Mouse (Mus musculus) embryo, embryonic 11.5 days (tissue): ENCODE results near the gene Grid1.

Experiments used
- DNase-seq: peaks from one replicate; pipeline ENCODE4 v3.0.0-alpha.2; 2012; ENCODE audit warnings: low read depth, low spot score

Grid1 gene

DNA sequence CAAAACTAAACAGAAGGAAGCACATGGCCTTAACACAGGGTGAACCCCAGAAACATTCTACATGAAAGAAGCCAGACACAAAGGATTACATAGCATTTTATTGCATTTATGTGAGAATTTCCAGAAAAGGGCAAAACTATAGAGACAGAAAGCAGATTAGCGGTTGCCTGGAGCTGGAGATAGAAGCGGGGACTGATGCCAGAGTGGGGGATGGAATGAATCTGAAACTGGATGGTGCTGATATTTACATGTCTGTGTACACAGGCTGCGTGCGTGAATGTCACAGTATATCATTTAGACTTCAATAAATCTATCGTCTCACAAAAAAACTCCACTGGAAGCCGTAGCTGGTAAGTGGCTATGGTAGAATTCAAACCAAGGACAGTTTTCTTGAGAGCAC lies 96.4 kb downstream of the Grid1 start:
- DNase-seq, result no peak

DNA sequence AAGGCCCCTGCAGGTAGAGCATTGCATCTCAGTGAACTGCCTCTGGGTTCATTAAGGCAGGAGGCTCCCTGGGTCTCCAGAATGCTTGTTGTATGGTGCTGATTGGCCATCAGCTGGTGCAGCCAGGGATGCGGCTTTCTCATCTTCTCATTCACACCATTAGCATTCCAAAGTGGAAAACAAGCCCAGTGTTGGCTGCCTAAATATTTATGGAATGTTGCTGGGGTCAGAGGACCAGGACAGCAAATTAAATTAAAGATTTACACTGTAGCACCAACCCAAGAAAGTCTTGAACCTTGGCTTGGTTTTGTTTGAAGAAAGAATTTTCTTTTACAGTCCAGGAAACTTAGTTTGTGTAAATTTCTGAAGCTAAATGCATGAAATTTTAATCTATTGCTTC lies 97.2 kb downstream of the Grid1 start:
- DNase-seq, result no peak

DNA sequence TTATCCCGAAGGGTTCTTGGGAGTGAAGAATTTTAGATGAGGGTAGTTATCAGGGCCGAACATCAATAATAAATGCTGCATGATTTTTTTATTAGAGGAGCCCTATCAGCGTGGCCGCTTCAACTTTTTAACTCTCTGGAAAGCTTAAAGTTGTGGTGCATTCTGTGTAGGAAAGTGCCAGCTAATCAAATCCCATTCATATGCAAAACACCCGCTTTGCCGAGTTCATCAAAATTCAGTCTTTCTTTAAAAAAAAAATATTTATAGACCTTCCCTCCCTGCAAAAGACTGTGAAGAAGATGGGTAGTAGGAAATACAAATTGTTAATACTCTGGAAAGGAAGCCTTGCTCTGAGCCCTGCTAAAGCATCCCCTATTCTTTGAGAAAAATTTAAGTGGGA lies 99.3 kb downstream of the Grid1 start:
- no peak for DNase-seq

DNA sequence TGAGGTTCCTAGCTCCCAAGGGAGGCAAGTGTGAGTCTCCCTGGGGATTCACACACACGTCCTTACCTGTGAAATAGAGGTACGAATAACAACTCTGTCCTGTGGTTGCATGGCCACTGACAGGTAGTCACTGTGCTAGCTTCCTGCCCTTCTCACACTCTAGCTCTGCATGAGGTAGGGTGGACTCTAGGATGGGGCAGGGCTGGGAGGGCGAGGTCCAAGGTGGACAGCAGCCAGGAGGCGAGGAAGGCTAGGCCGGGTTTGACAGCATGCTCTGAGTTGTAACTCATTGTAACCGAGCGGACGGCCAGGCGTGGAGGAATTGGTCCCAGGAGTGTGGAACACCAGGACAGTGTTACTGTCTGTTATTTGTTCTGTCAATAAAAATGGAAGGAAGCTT lies 101.4 kb downstream of the Grid1 start:
- no peak for DNase-seq

DNA sequence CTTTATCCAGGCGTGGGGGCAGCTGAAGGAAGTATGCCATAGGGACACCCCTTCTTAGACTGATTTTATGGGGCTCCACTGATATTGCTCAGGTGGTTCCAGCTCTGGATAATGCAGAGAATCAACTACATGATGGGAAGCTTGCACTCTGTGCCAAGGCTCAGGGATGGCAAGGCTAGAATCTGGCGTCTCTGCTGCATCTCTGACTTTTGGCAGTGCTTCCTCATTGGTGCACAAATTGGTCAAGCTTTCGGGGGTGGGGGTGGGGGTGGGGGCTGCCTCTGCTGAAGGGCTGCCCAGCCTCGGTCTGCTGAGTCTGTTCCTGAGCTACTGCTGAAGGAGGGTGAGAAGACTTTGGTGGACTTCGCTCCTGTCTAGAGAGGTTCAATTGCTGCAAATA lies 105.1 kb downstream of the Grid1 start:
- DNase-seq, result no peak

DNA sequence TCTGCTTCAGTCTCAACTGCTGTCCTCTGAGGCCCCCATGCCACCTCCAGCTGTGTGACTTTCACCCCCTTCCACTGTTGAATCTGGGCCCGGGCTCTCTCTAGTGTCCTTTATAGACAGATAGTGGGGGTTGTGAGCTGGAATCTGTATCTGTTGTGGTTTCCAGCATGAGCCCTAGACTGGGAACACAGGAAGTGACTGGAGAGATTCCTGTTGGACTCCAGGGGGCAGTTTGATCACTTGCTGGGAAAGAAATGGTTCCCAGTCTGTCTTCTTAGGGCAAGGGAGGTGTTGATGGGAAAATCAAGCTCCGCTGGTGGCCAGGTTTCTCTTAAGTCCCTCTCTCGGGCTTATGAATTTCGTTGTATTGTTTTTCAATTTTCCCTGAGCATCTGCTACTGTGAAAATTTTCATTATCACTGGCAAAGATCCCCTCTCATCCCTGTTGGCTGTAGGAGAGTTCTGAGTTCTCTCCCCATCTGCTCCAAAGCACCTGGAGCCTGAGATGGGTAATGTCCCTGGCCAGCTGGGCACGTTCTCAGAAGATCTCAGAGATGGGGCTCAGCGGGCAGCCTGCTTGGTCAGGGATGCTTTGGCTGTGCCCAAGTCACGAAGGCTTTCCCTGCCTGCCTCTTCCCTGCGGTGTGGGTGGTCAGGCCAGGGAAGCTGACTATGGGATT lies 110.3 kb downstream of the Grid1 start:
- no peak for DNase-seq

DNA sequence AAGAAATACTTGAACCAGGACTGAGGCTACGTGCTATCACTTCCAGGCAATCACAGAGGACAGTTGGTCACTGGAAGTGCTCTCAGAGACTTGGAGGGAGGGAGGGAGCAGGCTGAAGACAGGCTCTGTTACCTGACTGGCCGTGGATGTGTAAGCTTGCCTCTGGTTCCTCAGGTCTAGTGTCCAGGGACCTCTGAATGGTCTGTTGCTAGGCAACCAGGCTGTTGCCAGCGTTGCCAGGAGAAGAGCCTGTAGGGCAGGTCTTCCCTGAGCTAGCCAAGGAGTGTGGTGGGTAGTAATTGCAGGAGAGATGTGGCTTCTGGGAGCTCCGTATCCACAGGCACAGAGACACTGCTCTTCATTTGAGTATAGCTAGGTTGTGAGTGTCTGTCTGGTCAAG lies 113.3 kb downstream of the Grid1 start:
- no peak for DNase-seq

DNA sequence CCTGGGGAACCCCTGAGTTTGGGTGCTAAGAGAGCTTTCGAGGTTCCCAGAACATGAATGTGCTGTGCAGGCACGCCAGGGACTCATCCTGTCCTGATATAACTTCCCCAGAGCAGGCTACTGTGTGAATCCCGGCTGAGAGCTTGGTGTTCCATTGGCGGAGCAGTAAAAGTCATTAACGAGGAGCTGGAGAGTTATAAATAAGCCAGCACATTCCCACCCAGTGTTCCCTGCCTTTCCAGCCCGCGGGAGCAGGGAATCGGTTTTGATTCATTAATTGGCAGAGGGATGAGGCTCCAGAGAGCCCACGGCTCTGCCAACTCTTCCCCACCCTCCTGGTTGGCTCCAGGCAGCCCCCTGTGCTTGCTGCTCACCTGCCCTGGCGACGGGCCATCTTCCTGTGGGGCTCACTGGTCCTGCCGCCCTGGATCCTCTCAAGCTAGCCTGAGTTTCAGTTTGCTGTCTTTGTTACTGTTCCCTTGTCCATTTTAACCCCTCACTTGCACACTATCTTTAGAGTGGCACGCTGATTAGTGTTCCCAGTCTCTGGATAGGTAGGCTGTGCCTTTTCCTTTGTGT lies 116.4 kb downstream of the Grid1 start:
- DNase-seq, result no peak

DNA sequence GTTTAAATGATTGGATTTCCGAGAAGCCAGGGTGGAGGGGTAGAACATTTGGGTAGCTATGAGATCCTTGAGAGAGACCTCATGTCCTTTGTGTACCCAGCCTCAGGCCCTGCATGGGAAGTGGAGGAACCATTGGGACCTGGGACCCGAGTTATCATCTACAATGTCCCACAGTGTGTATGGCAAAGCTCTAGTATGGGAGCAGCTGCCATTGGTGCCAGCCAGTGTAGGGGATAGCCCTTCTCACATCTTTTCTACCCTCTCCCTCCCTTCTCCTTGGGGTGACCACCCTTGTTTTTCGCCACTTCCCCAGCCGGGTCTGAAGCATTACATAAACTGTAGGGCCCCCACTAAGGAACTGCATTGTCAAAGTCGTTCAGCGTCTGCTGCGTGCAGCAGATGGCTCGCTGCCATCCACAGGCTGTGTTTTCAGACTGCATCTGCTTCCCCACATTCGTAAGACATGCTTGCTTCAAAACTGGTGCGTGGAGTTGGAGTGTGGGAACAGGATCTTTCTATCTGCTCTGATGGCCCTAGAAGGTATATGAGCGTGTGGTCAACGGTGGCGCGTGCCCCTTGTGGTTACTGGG lies 124.6 kb downstream of the Grid1 start:
- DNase-seq, result no peak

DNA sequence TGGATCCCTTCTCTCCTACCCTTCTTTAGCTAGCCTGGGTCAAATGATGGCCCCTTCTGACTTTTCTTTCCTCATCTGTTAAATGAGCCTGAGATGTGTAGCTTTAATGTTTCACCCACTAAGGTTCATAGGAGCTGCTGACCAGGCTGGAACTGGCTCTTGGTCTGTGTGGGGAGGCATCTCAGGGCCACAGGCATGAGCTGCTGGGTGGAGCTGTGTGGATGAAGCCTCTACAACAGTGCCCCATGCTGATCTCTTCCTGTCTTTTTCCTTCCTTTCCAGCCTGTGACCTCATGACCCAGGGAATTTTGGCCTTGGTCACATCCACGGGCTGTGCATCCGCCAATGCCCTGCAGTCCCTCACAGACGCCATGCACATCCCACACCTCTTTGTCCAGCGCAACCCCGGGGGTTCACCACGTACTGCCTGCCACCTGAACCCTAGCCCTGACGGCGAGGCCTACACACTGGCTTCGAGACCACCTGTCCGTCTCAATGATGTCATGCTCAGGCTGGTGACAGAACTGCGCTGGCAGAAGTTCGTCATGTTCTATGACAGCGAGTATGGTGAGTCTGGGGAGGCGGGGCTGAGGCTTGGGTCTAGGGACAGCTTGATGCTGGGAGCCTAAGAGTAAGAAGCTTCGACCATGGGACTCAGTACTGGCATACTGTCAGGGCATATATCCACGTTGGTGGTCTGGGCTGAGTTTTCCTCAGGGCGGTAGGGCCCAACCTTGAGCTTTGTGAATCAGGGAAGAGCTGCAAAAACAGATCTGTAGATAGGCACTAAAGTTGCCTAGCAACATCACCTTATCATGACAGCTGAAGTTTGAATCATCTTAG lies 125.8 kb downstream of the Grid1 start:
- DNase-seq, result no peak

DNA sequence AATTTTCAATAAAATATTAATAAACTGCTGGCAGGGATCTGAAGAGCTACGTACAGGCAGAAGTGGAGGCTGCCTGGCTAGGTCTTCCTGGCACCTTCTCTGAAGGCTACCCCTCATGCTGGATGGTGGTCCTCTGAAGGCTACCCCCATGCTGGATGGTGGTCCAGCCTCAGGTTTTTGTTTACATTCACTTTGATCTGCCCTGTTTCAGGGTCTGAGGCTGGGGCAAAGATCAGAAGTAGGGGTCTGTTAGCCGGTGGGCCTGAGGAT lies 126.3 kb downstream of the Grid1 start:
- DNase-seq, result no peak

DNA sequence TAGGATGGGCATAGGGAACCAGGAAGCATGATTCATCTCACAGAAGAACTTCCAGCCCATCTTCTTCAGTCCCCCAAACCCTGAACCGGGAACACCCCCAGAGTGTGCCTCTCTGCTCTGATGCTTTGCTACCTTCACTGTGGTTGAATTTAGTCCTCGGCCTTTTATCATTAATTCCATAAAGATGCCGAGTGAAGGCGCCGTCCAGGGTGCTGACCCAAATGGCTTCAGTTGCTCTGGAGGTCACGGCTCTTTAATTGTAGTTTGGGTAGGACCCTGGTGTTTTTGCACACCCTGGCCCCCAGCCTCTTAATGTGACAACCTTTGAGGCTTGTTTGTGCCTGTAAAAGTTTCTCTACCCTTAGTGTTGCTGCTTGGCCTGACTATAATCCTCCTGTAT lies 128.3 kb downstream of the Grid1 start:
- no peak for DNase-seq

DNA sequence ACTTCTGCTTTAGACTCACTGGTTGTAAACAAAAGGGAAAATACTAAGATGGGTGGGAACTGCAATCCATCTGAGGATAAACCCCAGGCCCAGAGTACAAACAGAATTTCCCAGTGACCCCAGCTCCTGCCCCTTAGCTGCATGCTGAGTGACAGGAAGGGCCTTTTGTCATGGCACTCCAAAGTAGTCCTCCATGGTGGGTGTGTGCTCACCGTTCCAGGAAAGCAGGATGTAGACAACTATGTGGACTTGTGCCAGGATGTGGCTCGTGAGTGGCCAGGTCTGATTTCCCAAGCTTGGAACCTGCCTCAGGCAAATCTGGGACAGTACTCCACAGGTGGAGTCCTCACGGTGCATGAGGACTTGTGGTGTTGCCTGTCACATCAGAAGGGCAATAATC lies 132.4 kb downstream of the Grid1 start:
- DNase-seq, result no peak

DNA sequence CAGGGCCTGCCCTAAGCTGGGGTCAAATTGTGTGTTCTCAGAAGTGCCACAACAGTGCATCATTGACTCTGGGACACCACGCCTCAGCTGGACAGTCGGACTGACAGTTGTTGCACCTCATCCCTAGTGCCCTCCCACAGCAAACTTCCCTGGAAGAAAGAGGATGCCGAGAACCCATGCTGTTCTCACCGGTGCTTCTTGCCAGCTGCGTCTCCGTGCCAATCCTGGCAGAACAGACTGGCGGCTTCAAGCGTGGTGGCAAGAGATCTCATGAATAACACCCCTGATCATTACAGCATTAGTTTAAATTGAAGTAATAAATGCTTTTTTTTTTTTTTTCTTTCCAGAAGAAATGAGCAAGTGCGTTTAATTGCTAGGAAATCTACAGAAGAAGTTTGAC lies 133.7 kb downstream of the Grid1 start:
- DNase-seq, result no peak

DNA sequence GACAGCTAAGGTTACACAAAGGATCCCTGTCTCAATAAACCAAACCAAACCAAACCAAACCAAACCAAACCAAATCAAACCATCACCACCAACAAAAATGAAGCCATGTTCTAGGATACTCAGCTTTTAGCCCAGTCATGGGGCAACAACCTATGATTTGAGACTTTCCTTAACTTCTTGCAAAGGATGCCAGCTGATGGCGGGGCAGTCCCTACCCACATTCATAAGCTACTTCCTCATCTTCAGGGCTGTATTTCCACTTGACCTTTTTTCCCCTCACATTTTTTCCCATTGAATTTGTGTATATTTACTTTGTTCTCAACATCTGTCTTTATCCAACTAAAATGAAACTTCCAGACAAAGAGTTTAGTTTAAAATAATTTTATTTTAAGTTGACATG lies 135.8 kb downstream of the Grid1 start:
- no peak for DNase-seq

DNA sequence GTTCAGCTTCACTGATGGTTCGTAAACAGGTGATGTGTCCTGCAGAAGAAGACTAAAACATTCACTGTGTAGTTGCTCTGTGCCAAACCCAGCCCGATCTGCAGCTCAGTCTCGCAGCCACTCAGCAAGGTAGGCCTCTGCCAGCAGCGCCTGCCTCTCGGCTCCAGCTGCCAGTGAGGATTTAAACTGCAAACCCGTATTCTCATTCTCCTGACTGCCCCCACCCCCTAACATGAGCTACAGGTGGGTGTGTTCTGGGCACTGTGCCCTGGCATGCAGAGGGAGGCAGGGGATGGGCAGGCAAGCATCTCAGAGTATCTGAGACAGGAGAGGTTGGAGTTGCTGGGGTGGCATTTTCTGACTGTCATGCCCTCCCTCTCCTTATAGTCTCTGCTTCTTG lies 140.3 kb downstream of the Grid1 start:
- DNase-seq, result no peak

DNA sequence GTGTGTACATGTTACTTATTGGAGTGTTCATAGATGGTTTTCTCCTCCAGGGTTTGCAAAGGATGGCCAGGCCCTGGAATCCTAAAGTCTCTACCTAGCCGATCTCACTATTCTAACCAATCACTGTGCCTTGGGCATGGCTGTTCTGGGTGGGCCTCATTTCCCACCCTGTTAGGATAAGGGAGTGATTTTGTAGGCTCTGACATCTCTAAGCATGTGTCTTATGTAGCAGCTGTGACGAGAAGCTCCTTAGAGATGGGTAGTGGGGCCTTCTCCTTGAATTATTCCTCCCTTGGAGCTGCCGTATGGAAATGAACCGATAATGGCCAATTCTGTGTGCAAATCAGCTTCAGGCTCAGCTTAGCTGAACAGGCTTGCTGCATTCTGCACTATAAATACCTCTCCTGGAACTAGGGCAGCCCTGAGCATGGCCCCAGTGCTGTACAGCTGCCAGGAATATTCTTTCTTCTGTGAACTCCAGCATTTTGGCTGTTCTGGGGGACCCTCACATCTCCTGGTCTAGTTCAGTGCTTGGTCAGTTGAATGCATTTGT lies 143.8 kb downstream of the Grid1 start:
- DNase-seq, result no peak

DNA sequence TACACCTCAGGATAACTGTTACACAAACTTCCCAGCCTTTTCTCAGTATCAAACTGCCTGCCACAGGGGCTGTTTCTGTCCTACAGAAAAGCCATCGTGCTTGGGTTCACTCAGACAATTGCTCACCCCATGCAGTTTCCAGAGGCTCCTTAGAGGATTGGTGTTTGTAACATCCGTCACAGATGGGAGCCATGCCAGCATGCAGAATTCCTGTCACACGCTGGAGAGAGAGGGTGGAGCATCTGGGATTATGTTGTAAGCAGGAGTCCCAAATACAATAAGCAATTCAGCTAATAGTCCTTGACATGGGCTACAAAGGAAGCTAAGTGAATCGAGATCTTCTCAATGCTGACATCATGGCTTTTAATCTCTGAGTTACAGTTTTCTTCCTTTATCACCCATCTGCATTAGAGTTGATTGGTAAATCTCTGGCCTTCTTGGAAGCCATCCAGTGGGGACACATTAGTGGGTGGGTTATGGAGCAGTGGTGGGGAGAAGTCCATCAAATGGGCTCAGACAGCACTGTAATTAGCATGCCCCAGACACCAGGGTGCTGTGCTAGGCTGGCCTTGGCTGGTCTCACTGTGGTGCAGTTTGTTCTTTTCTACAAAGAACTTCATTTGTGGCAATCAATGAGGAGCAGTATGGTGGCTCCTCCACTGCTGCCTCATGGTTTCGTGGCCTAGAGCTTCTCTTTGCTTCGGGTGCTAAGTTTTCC lies 149.4 kb downstream of the Grid1 start:
- DNase-seq, result no peak

DNA sequence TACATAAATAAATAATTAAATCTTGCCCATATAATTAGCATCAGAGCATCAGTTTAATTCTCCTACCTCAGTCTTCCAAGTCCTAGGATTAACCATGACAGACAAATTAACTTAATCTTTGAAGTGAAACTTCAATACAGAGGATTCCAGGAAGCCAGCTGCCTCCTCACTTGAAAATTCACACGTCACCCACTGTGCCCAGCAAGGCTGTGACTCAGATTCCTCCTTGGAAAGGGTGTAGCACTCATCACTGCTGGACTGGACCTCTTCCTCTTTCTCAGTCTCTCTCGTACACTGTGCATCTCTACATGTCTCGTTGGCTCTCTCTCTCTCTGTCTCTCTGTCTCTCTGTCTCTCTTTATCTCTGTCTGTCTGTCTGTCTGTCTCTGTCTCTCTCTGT lies 153.0 kb downstream of the Grid1 start:
- no peak for DNase-seq

DNA sequence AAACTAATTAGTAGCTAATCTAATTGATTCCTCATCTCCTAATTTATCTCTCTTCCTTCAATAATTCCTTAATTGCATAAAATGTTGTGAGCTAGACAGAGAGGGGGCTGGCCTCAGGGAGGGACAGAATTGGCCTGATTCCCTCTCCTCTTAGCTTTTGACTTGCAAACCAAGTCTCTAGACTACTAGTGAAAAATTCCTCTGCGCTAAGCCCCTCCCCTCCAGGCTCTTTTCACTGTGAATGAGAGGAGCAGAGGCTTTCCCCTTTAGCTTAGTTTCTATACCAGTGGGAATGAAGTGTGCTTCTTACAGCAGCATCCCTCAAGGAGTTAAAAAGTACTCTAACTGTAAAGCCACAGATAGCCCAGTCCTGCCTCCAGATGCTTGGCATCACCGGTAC lies 160.8 kb downstream of the Grid1 start:
- DNase-seq, result no peak

DNA sequence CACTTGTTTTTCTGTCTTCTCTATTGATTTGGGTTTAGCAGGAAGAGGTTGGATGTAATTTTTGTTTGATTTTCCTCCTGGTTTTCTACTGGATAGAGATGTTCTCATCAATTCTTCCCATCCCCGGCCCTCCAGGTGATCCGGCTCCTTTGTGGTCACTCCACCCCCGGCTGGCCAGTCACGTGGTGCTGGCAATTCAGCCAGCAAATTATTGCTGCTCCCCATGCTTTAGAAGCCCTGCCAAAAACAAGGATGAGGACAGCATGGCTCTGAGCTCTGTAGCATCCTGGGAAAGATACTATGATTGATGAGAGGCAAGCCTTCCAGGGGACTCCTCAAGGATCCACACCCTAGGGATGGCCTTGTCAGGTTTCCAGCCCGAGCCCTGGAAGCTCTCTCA lies 169.2 kb downstream of the Grid1 start:
- DNase-seq, result no peak

DNA sequence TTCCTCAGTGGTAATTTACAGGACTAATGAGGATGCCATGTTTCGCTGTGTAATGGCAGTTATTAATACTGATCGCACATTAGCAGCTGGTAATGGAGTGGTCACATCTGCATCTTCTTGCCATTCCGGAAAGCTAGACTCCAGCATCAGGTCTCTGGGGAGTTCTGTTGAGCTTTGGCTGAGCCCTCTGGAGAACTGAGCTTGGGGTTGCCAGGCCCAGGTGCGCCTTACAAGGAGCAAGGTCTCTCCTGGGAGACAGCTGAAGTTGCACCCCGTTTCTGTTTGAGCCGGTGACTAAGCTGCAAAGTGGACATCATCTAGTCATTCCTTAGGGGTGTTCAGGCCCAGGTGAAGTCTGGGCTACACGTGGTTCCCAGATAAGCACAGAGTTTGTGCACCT lies 186.8 kb downstream of the Grid1 start:
- DNase-seq, result no peak
